Mouse (Mus musculus) cerebellum, adult (tissue): Measurements from ENCODE around the gene Sipa1l2.

Source experiments
- ATAC-seq: cut with Nextera tagmentation; 2 replicates; pipeline ENCODE4 v1.9.2; 2017; ENCODE audit warnings: mild to moderate bottlenecking, moderate library complexity, mixed read lengths; ENCODE audit not compliant: insufficient number of reproducible peaks, low FRiP score, low TSS enrichment

The Sipa1l2 gene

DNA sequence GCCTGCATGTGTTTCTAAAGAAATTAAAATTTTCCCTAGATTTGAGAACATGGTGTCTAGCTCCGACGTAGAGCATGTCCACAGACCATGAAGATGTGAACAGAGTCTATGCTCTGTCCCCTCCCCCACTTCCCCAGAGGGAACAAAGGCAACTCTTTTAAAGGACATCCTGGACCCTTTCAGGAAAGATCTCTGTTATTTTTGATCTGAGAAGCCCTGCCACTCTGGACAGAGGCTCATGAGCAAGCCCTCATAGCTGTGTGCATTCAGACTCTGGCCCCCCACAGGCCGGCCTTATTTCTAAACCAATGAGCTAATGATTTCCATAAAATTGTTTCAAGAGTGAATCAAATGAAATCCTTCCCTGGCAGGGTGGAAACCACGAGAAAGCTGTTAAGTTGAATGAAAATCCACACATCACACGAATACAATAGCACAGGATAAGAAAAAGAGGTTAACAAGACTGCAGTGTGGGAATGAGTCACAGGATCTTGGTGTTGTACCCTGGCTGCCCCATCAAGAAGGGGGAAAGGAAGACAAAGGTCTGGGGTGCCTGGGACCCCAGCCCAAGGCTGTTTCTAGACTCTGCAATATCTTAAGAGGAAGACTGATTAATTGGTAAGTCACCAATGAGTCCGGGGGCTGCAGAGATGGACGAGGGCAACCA, 84.9 kb downstream of the Sipa1l2 start:
- no peak for ATAC-seq

DNA sequence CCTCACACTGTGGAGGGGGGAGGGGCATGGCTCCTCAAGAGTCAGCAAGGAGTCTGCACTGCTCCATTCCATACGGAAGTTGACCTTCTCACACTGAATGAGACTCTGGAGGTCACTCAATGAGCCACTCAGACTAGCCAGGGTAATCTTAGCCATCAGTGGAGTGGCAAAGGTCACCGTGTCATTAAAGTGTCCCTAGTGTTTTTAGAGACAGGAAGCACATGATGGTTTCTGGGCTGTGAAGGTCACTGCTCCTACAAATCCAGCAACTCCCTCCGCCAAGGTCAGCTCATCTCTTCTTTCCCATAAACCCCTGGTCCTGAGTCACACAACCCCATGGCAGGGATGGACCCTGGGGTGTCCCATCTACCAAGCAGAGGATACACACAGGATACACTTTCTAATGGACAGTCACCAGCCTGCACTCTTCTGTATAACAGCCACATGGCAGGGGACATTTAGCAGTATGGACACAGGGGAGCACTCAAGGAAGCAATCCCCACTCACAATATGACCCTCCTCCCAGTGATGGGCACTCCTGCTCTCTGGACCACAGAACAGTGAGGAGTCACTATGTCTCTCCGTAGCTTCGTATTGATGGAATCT, 87.0 kb downstream of the Sipa1l2 start:
- ATAC-seq: no peak

DNA sequence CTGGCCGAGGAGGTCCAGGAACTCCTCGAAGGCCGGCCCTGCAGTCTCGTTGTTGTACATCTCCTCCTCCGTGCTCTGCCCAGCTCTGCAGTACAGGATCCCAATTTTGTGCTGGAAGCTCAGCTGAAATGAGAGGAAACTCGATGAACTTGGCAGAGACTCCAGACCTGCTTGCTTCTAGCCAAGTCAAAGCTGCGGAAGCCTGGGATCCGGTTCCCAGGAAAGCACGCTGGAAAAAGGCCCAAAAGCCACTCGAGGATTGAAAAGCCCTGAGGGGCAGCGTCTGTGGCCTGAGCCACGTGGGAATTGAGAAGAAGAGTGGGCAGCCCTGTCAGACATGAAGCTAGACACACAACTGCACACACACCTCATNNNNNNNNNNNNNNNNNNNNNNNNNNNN, 94.7 kb downstream of the Sipa1l2 start:
- ATAC-seq: peak; percentile 72

GRCm38 (mm10) chr8:125471374-125471773, 98.2 kb downstream of the Sipa1l2 start:
- ATAC-seq: no peak

- ATAC-seq: no peak
Observed at GRCm38 (mm10) chr8:125465156-125465821, 104.3 kb downstream of the Sipa1l2 start.

DNA sequence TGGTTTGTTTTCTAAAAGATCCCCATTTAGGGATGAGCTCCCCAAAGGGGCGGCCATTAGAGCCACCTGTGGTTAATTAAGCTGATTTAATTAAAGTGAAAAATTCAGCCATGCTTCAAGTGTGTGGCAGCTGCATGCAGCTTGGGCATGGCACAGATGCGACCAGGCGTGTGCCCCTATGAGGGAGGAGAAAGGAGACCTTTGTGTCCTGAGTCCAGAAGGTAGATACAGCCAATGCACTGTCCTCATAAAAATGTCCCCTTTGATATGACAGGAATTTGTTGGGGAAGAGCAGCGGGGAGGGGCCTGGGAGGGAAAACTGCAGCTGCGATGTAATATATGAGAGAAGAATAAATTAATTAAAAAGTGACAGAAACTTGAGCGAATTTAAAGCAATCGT, 106.7 kb downstream of the Sipa1l2 start:
- no peak for ATAC-seq

DNA sequence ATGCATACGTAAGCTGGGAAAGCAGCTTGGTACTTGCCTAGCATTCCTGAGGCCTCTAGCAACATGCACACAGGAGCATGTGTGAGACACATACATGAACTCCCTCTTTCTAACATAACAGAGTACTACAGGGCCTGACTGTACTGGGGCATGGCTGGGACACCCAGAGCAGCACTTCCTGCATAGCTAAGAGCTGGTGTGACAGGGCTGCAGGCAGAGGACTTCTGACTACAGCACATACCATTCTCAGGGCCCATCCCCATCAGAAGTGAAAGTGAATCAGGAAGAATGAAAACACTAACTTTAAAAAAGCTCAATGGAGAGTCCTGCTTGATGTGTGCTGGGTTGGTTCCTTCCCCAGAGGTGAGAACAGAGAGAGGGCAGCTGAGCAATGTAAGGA, 108.1 kb downstream of the Sipa1l2 start:
- ATAC-seq: no peak

GRCm38 (mm10) chr8:125460602-125461001, 109.0 kb downstream of the Sipa1l2 start:
- ATAC-seq: no peak

GRCm38 (mm10) chr8:125449048-125449447, 120.6 kb downstream of the Sipa1l2 start:
- ATAC-seq: no peak

- no peak for ATAC-seq
Observed at GRCm38 (mm10) chr8:125447543-125447942, 122.1 kb downstream of the Sipa1l2 start.

DNA sequence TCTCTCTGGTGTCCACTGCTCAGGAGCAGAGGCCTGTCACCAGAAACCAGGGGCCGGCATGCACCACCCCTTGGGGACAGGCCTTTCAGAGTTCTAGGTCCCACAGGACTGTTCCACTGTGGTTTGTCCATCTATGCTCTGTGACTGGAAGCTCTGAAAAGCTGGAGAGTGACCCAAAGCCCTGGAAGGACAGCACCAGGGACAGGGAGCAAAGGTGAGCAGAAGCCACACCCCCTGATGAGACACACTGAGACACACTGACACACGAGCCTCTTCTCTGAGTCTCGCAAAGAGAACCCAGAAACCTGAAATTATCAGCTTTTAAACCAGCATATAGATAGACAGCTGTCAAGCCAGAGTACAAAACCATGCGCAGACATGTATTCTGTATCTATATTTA, 123.4 kb downstream of the Sipa1l2 start:
- no peak for ATAC-seq

GRCm38 (mm10) chr8:125445225-125445609, 124.4 kb downstream of the Sipa1l2 start:
- ATAC-seq: no peak

DNA sequence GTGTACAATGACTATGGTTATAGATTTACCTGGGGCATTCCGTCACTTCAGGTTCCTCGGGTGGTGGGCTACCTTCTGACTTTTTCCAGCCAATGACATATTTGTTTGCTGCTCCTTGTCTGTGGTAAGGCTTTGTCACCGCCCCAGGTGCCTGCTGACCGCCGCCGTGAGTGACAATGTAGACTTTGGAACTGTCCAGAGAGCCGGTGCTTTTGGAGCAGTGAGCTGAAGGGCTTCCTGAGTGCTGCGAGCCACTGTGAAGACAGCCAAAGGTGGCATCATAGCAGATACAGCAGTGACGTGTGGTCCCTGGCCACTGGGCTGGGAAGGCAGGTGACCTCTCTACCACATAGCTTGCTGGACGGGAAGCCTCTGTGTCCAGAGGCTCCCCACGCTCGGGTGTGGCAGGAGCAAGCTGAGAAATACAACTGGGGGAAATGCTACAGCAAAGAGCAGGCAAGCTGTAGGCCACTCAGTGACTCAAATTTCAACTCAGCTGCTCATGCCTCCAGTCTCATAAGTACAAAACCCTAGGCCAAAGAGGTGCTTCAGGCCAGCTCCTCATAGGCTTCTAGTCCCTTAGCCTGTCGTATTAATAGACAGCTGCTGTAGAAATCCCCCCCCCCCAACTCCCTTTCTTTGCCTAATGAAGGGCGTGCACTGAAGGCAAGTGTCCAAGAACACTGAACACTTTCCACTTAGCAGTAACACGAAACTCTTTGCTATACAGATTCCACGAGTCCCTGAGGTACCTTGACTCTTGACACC, 125.0 kb downstream of the Sipa1l2 start:
- ATAC-seq: no peak

DNA sequence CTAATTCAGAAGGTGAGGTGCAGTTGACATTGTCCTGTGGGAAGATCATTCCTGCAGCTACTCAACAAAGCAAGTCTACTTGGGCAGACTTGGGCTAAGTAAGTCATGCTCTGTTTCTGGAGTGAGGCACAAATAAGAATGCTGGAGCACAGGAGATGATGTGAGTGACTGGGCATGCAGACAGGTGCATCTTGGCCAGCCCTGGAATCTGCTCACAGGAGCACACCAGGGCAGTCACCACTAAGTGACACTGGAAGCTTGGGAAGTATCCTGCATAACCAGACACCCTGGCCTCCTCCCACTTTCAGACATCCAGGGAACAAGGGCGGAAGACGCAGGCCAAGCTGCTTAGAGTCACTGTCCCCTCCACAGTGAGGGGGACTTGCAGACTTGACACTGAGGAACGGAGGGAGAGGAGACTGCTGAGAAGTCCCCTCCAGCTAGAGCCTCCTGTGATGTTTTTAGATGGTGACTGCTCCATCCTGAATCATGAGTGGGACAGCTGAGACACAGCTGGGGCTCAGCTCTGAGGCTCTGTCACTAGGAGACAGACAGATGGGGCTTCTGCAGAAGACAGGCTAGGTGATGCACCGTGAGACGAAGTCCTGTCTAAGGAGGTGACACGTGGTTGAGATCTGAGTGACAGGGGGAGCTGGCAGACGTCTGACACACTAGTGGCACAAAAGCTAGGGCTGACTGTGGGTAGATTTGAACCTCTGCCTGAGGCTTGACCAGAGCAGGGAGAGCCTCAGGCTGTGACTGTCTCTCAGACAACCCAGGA, 134.1 kb downstream of the Sipa1l2 start:
- ATAC-seq: no peak

- no peak for ATAC-seq
Observed at GRCm38 (mm10) chr8:125434151-125434550, 135.5 kb downstream of the Sipa1l2 start.

DNA sequence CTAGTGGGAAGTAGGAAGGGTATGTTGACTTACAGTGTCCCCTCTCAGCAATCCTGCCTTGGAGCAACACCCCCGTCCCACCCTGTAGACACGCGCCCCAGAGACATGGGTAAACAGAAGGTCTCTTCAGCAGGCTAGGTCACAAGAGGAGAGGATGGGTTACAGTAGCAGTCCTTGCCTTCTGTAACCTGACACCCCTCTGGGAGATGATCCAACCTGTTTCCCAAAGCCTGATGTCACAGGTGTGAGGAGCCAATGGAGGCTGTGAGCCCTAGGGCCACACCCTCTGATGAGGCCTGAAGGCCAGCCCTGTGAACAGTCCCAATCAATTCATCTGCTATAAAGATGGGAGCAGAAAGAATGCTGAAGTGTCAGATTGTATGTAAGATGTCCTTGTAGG, 138.3 kb downstream of the Sipa1l2 start:
- no peak for ATAC-seq

- no peak for ATAC-seq
Observed at GRCm38 (mm10) chr8:125430796-125431195, 138.8 kb downstream of the Sipa1l2 start.

- no peak for ATAC-seq
Observed at GRCm38 (mm10) chr8:125428979-125429690, 140.5 kb downstream of the Sipa1l2 start.

GRCm38 (mm10) chr8:125423861-125424260, 145.7 kb downstream of the Sipa1l2 start:
- no peak for ATAC-seq
